Mouse (Mus musculus) cerebellum, adult 2 months (tissue): ENCODE measurements at regions not wholly inside any gene's neighbourhood (a gene's known extent, or its start where the extent isn't known, plus 50 kb on each side); places are given as distances from the start of the nearest gene placed in this dataset.

Experiments
- CTCF ChIP-seq: fragments of 200-500 bp; IDR thresholded peaks from 2 replicates; pipeline ENCODE4 v1.5.1; 2011; ENCODE audit warnings: low read depth, mild to moderate bottlenecking, control low read depth, low read length, moderate library complexity, borderline replicate concordance; ENCODE audit not compliant: insufficient read depth
- POLR2A ChIP-seq: fragments of 200-500 bp; IDR thresholded peaks from 2 replicates; pipeline ENCODE4 v1.6.1; 2011; ENCODE audit warnings: low read length, control low read depth, borderline replicate concordance; ENCODE audit not compliant: insufficient read depth

GRCm38 (mm10) chr15:32034790-32035189 is 142.3 kb upstream of the Tas2r119 start:
- TF ChIP-seq POLR2A (no peak), CTCF (no peak)
